Mouse (Mus musculus) lung, postnatal 14 days (tissue): ENCODE data around the gene Pde9a.

Source experiments
- DNase-seq: peaks from one replicate; pipeline ENCODE4 v3.0.0; 2021

The Pde9a gene

DNA sequence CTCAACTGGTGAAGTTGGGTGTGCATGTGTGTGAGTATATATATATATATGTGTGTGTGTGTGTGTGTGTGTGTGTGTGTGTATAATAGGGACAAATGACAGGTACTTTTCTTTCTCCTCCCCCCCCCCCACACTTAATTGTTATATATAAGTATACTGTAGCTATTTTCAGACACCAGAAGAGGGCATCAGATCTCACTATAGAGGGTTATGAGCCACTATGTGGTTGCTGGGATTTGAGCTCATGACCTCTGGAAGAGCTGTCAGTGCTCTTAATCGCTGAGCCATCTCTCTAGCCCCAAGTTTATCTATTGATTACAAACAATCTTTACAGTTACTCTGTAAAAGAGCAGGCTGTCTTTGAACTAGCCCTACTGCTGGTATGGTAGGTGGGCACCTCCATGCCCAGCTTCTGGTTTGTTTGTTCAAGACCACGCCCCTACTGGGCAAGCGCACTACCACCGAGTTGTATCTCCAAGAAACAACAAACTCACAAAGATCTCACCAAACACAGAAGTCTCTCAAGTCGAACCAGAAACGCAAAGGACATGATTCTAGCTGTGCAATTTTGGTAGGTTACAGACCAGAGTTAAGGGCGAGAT lies 133.4 kb downstream of the Pde9a start:
- DNase-seq = no peak

DNA sequence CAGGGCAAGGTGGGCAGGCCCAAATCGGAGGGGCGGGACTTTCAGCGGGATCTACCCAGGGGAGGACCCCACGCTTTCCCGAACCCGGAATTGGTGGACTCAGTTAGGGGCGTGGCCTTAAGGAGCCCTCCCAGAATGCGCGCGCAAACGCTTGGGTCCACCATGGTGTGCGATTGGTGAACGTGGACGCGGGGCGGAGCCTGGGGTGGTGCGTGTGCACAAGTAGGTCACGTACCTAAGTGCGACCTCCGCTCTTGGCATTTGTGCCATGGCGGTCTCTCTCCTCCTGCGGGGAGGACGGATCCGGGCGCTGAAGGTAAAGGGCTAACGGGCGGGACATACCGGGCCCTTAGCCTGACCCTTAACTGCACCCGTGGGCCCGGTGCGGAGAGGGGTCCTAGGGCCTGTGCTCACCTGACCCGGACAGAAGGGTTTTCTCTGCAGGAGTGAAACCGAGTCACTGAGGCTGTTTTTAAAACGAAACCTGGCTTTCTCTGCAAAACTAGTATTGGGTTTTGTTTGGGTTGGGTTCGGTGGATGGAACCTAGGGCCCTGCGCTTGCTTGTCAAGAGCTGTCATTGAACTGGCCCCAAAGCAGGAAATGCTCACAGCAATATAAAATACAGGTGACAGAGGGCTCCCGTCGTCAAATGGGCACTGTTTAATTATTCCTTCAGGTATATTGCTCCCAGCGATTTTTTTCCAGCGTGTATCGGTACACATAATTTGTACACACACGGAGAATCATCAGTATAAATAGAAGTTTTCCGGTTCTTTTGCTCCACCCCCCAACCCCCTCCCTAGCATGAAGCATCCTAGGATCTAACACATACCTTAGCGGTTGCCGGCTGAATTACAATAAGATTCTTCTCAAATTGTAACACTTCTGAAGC lies 134.2 kb downstream of the Pde9a start, which contains the start of the genes Wdr4 and Ndufv3:
Gene Wdr4, minus strand, starts transcription at position 35 of the 893 bp plus-strand sequence.
Gene Ndufv3, plus strand, starts transcription at position 170 of the 893 bp plus-strand sequence.
- peak; percentile 99 for DNase-seq

DNA sequence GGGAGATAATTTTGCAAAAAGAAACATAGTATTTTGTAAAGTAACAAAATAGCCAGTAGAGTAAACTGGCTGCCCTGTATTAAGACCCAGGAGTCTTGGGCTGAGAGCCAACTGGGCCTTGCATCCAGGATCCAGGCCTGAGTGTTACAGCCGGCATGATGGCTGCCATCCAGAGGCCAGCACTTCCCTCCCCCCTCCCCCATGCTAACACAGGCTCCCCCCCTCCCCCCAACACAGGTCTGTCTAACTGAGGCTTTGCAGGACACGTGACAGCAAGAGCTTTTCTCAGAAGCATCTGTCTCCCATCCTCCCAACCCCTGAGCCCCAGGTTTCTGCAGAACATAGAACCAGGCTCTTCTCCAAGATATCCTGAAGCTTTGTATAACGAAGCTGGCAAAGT lies 134.9 kb downstream of the Pde9a start:
- DNase-seq = peak; percentile 66

DNA sequence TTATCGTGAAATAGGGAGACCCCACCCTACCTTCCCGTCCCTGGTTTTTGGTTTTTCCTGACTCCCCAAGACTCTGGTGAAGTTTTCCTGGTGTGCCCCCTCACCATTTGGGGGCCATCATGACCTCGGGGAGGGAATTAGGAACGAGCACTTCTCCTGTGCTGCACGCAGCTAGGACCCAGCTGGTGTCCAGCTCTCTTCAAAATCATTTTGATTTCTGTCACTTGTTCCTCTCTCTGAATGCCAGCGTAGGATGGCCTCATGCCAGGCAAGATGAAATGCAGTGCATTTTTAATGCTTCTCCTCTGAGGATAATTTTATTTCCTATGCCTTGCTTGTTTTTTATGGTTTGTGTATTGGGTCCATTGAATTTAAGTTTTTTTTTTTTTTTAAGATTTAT lies 135.9 kb downstream of the Pde9a start:
- DNase-seq = no peak

DNA sequence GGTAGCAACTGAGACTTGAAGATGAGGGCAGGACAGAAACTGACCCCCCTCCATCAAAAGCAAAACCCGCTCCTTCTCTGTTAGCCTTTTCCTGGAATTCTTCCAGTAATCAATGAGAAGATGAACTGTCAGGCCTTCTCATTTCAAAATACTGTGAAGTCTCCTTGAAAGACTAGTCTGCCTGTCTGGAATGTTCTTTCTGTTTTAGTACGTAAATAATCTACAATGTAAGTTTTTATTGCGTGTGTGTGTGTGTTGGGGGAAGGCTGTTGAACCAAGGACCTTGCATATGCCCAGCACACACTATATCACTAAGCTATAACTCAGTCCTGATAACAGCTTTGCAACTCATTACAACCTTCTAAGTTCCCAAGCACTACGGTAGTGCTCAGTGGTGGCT lies 139.1 kb downstream of the Pde9a start:
- DNase-seq = no peak

DNA sequence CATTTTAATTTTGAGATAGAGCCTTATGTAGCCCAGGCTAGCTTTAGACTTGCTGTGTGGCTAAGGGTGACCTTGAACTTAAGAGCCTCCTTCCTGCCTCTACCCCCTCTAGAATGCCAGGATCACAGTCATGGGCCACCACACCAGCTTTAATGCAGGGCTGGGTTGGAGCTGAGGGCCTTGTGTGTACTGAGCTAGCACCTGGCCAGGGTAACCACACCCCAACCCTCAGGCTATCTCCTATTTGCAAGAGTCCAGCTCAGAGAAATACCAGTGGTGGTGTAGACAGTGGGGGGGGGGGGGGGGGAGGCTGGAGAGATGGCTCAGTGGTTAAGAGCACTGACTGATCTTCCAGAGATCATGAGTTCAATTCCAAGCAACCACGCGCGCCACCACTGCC lies 139.8 kb downstream of the Pde9a start:
- no peak for DNase-seq
